Comparison of ENCODE assay signal across 8 mouse cellular contexts in the genomic region with DNA sequence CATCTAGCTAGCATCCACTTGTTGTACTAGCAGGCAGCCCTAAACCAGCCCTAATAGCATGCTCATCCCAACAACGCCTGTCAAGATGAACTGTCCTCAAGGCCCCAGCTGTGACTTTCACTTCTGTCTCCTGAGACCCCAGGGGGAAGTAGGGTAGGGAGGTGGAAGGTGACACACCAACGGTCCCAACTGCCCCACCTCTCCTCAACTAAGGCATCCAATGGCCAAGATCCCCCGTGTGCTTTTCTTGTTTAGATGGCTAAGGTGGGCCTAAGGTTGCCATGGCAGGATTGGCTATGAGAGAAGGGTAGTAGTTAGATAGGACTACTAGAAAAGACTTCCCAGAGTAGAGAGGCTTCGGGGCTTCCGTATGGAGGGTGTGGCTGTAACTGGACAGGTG. TPM values are rescaled to one million over a fixed set of nuclear protein-coding genes. Genes with fewer than 3 reads are reported as not detected.
DNase-seq lines count a peak whose midpoint lies in the region; ATAC-seq and TF ChIP-seq lines count a peak whose summit lies in the region.

No protein-coding gene starts in this region.

- H3K9me3 ChIP-seq in limb, embryonic 13.5 days = no peaks in the 10 kb centered on the region

- H3K27ac ChIP-seq in layer of hippocampus, adult 2 months = peak overlapping the region; percentile 96
- H3K27ac ChIP-seq in limb, embryonic 13.5 days = peak overlapping the region; percentile 67; the same call in 1 of the 2 replicates

- TF ChIP-seq CTCF in layer of hippocampus, adult 2 months (conservative IDR thresholded peaks at IDR 0.05) = no peak

- H3K27me3 ChIP-seq in limb, embryonic 13.5 days = no peaks in the 10 kb centered on the region

- 0 out of 2 replicates have a peak, but pooled peaks cover 3% of the 10 kb centered on the region for H3K36me3 ChIP-seq in limb, embryonic 13.5 days

- 82% methylated on average over 5 of the region's 5 CpGs for WGBS in limb, embryonic 13.5 days

- peak; percentile 18 for DNase-seq in cerebellum, adult 11-12 months
- DNase-seq in cerebellum, adult 9-10 months = no peak
- peak in 1 of 2 experiments; percentile 8 for DNase-seq in layer of hippocampus, adult 2 months (ENCODE audit: low spot score in 2 of 2)
- no peak for DNase-seq in layer of hippocampus, postnatal 25 days (ENCODE audit: extremely low spot score in 1 of 2, low spot score in 1 of 2)
- DNase-seq in spleen, postnatal 10 days (ENCODE audit: low spot score in 2 of 2) = peak; percentile 32 to 67
- DNase-seq in gastrocnemius, postnatal 25 days = no peak
- no peak for DNase-seq in adrenal gland, adult 2 months

- H3K4me2 ChIP-seq in limb, embryonic 13.5 days (replicated peaks) = no peak overlapping the region

- no peak overlapping the region; the same call in 1 of the 2 replicates for H3K9ac ChIP-seq in limb, embryonic 13.5 days

- no peak for ATAC-seq in limb, embryonic 13.5 days (ENCODE audit: low FRiP score, low read depth)

- H3K4me1 ChIP-seq in limb, embryonic 13.5 days = peaks cover 90% of the 10 kb centered on the region

- H3K4me3 ChIP-seq in layer of hippocampus, adult 2 months = no peak overlapping the region
- no peak overlapping the region for H3K4me3 ChIP-seq in limb, embryonic 13.5 days

RNA-seq across cellular contexts. Expression of gene Mef2d, which starts 6.2 kb away (rescaled TPM):
- total RNA-seq in layer of hippocampus, adult 2 months (2021) = 100 to 1,000 TPM; 206 to 210 TPM
- 100 to 1,000 TPM; 179 to 212 TPM for total RNA-seq in layer of hippocampus, postnatal 25 days (2021)
- polyA plus RNA-seq in limb, embryonic 13.5 days (2015; fragmentation: Nextera tagmentation; extraction: Ambion mirVana) = 16.4 and 19.7 TPM in 2 replicates
- total RNA-seq in gastrocnemius, postnatal 25 days (2021) = 100 to 1,000 TPM; 156 to 164 TPM
- total RNA-seq in adrenal gland, adult 2 months (2021) = 100 to 1,000 TPM in 1 of 2 experiments, 10 to 100 TPM in 1; 78.4 to 114 TPM
- 173 and 185 TPM in 2 replicates for polyA plus RNA-seq in adrenal gland, adult 2 months (2012; rRNA removed)

Comparison
In these comparisons a context has a peak if more than half of its experiments do, and no peak if none do; other contexts are left out.
1. DNase-seq: peak in cerebellum, adult 11-12 months (single experiment) and spleen, postnatal 10 days (2 of 2); none in cerebellum, adult 9-10 months (single experiment), layer of hippocampus, postnatal 25 days (0 of 2), gastrocnemius, postnatal 25 days (single experiment) and adrenal gland, adult 2 months (single experiment).